Mouse (Mus musculus) megakaryocyte, embryonic 14.5 days (primary cell): ENCODE results near the gene 1700013G24Rik. TPM values are rescaled to one million over a fixed set of nuclear protein-coding genes. Genes with fewer than 3 reads are reported as not detected.

Source experiments
- H3K27me3 ChIP-seq: replicated peaks from 2 replicates; pipeline ENCODE3; 2012; ENCODE audit warnings: inconsistent platforms
- H3K36me3 ChIP-seq: replicated peaks from 2 replicates; pipeline ENCODE3; 2012; ENCODE audit warnings: low read length, inconsistent platforms, mixed read lengths
- H3K4me1 ChIP-seq: 2 replicates; pipeline ENCODE4 v1.6.1; 2012; ENCODE audit warnings: inconsistent platforms
- H3K4me3 ChIP-seq: replicated peaks from 2 replicates; pipeline ENCODE3; 2012; ENCODE audit warnings: moderate library complexity, mild to moderate bottlenecking, inconsistent platforms
- H3K9me3 ChIP-seq: 2 replicates; pipeline ENCODE4 v1.6.1; 2012; ENCODE audit warnings: inconsistent platforms
- FLI1 ChIP-seq: IDR thresholded peaks from 2 replicates; pipeline ENCODE4 v1.6.1; 2012; ENCODE audit warnings: low read length, inconsistent platforms, mixed read lengths
- GATA1 ChIP-seq: IDR thresholded peaks from 3 replicates; pipeline ENCODE4 v1.6.1; 2012; ENCODE audit warnings: mixed read lengths, low read length, inconsistent platforms, borderline replicate concordance
- polyA plus RNA-seq: library from polyadenylated mRNA; stranded (reverse); fragments of >175 nt; gene quantifications from 2 replicates; pipeline ENCODE4 v1.2.3, GENCODE M21; 2012; ENCODE audit warnings: low replicate concordance; ENCODE audit not compliant: insufficient read depth

1700013G24Rik gene
- polyA plus RNA-seq, 1 experiment: not detected

DNA sequence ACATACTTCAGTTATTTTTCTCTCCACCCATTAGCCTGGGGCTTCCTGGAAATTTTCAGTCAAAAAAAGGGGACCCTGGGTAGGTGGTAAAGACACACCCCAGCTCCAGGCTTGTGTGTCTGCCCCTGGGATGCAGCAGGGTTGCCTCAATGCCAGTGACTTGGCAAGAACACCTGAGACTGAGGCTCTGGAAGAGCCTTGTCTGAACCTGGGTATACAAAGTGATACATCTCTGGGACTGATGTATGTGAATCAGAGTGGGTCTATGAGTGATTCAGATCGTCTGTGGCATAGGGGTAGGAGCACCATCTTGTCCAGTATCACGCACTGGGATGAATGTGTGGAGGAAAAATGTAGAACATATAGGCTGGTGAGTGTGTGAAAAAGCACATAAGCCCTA, 14.4 kb downstream of the 1700013G24Rik start:
- no peaks in the 10 kb centered on the region for H3K9me3 ChIP-seq
- peaks cover 18% of the 10 kb centered on the region for H3K4me1 ChIP-seq
- H3K4me3 ChIP-seq: no peak overlapping the region
- H3K27me3 ChIP-seq: peaks cover 69% of the 10 kb centered on the region
- no peaks in the 10 kb centered on the region for H3K36me3 ChIP-seq
- TF ChIP-seq FLI1 (no peak), GATA1 (no peak)

DNA sequence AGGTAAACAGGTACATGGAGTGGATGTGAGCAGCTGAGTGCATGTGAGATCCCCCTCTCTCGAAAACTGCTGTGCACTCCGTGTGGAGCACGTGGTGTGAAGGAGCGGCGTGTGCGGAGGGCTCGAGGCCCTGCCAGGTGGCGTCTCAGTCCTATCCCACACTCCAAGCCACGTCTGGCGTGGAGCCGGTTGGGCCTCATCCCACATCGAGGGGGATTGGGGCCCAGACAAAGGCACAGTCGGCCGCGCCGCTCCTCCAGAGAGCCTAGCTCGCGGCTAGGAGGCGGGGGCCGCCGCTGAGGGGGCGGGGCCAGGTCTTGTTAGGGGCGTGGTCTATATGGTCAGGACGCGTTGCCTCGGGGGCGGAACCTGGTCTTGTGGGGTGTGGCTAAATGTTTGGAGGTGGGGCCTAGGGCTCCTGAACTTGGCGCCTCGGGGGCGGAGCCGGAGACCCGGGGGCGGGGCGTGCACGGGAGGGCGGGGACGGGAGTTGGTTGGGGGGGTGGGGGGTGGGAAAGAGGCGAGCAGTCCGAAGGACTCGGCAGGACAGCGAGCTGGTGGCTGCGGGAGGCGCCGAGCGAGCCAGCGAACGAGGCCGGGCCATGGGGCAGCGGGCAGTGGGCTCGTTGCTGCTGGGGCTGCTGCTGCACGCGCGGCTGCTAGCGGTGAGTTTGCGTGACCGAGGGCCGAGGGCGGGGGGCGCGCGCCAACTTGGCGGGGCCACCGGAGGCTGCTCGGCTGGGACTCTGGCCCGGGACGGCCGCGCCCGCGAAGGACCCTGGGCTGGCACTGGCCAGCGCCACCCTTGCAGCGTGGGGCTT, 15.4 kb downstream of the 1700013G24Rik start, which contains the start of gene Hspg2:
TSS of gene Hspg2 (plus strand) at position 510 of the 821 bp plus-strand sequence.
- Histone ChIP-seq H3K4me3 (peak within 1 kb of the TSS; percentile 88), H3K27me3 (peaks cover 74% of the 10 kb centered on the region), H3K4me1 (peaks cover 18% of the 10 kb centered on the region), H3K36me3 (no peaks in the 10 kb centered on the region), H3K9me3 (no peaks in the 10 kb centered on the region)
- no peak for TF ChIP-seq GATA1

DNA sequence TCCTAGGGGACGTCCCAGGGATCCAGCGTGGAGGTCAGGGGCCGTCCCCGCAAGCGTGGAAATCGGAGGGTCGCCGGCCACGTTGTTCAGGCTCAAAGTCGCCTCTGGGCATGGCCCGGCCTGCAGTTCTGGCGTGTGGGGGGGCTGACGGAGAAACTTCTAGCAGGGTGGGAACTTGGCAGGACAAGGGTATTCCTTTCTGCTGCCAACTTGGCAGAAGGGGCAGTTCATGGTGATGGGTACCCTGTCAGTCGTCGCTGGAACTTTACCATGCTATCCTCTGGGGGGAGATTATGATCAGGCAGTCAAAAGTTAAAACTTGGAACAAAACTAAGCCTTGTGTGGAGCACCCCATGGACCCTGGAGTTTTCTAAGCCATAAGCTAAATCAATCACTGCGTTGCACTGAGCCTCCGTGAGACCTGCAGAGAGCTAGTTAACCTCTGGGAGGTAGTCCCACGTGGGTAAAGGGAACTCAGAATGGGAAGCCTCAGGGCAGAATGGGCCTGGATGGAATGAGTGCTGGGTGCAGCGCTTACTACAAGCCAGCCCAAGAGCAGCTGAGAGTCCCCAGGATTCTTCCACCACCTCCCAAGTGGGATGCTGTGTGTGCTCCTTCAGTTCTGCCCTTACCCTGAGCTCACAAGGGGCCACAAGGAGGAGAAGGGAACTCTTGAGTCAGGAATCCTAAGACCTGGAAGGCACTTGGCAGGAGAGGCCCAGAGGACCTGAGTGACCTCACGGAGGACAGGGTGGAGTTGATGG, 16.2 kb downstream of the 1700013G24Rik start:
- Histone ChIP-seq H3K27me3 (peaks cover 75% of the 10 kb centered on the region), H3K4me3 (peak overlapping the region; percentile 88), H3K9me3 (no peaks in the 10 kb centered on the region), H3K4me1 (peaks cover 18% of the 10 kb centered on the region), H3K36me3 (no peaks in the 10 kb centered on the region)
- TF ChIP-seq FLI1 (no peak), GATA1 (no peak)

DNA sequence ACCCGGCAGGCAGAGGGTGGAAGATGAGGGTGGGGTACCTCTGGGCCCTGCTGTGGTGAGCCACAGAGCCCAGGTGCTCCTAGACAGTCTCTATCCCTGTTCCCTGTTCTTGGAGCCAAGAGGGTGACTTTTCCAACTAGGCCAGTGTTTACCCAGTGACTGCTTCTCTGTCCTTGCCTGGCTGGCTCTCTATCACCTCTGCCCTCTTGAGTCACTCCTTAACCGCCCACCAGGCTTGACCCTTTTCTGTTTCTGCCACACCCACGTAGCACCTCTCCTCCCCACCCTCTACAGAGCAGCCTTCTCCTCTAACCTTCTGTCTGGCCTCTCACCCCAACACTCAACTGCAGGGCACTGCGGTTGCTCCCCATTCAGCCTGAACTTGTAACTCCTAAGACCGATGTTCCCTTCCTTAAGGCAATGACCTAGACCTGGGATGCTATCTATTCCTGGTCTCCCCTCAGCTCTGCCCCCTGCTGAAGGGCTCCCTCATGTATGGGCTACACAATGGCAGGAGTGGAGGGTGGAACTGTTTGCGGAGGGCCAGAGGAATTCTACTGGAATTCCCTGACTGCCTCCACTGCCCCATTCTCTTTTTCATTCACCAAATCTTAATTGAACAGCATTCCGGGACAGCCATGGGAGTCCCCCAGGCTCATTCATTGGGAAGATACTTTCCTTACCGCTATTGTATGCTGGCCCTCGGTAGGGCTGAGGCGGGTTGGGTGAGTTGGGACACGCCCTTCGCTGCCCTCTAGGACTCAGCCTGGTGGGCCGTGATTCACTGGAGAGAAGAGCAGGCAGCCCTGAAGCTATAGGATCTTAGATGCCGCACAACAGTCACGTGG, 17.0 kb downstream of the 1700013G24Rik start:
- Histone ChIP-seq H3K4me1 (peaks cover 18% of the 10 kb centered on the region), H3K27me3 (peaks cover 77% of the 10 kb centered on the region), H3K9me3 (no peaks in the 10 kb centered on the region), H3K36me3 (no peaks in the 10 kb centered on the region), H3K4me3 (no peak overlapping the region)
- TF ChIP-seq GATA1: no peak
- no peak for TF ChIP-seq FLI1

DNA sequence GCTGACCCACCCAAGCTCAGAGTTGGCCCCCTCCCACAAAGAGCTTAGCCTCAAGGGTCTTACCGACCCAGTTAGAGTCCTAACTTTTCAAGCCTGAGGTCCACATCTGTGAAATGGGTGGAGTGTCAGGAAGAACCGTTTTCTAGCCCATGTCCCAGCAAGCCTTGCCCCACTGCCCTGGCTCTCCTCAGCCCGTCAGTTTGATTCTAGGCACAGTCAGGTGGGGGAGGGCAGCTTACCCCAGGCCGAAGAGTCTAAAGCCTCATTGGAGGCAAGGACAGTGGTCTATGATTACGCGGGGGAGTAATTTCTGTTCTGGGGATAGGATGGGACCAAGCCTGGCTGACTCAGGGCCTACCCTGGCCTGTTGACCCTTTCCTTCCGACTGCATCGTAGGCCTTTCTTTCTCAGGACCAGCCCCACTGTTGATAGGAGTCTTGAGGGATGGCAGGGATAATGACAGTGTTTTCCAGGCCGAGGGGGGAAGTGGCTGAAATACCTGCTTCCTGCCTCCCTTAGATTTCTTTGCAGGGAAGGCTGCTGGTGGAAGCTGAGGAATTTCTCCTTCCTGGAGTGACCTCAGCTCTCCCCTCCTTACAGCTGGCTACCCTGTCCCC, 17.7 kb downstream of the 1700013G24Rik start:
- TF ChIP-seq GATA1 (no peak), FLI1 (no peak)
- no peaks in the 10 kb centered on the region for H3K36me3 ChIP-seq
- H3K4me1 ChIP-seq: peaks cover 18% of the 10 kb centered on the region
- no peak overlapping the region for H3K4me3 ChIP-seq
- peaks cover 83% of the 10 kb centered on the region for H3K27me3 ChIP-seq
- H3K9me3 ChIP-seq: no peaks in the 10 kb centered on the region

DNA sequence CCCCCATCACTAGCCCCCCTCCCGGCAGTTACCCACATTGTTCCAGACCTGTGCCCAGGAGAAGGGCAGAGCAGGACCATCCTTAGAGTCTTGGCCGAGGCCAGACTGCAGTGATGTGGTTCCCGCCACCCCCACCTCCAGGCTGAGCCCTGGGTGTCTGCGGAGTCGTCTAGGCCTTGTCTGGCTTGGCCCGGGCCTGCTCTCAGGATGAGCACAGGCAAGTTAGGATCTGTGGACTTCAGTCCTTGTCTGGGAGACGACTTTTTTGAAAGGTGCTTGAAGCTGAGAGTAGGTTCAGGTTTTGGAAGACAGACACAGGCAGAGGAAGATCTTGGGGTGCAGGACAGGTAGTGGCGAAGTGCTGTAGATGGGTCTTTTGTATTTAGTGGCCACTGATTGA, 18.2 kb downstream of the 1700013G24Rik start:
- Histone ChIP-seq H3K27me3 (peaks cover 88% of the 10 kb centered on the region), H3K4me1 (peaks cover 15% of the 10 kb centered on the region), H3K36me3 (no peaks in the 10 kb centered on the region), H3K4me3 (no peak overlapping the region), H3K9me3 (no peaks in the 10 kb centered on the region)
- no peak for TF ChIP-seq FLI1
- TF ChIP-seq GATA1: no peak

DNA sequence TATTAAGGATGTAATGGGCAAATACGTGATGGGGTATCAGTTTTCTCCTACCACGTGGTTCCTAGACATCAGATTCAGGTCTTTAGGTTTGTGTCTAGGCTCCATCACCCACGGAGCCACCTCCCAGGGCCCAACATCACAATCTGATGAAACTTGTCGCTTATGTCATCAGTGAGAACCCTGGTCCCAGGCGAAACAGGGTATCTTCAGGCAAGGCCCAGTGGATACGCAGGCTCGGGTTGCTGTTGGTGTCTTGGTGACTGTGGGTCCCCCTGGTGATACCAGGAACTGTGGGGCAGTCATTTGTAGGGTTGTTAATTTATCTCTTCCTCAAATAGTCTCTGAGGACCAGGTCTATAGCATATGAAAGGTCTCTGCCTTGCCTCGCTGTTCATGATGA, 20.2 kb downstream of the 1700013G24Rik start:
- TF ChIP-seq FLI1: no peak
- H3K4me1 ChIP-seq: peaks cover 9% of the 10 kb centered on the region
- H3K4me3 ChIP-seq: no peak overlapping the region
- H3K27me3 ChIP-seq: peaks cover 93% of the 10 kb centered on the region
- H3K9me3 ChIP-seq: no peaks in the 10 kb centered on the region
- no peaks in the 10 kb centered on the region for H3K36me3 ChIP-seq

DNA sequence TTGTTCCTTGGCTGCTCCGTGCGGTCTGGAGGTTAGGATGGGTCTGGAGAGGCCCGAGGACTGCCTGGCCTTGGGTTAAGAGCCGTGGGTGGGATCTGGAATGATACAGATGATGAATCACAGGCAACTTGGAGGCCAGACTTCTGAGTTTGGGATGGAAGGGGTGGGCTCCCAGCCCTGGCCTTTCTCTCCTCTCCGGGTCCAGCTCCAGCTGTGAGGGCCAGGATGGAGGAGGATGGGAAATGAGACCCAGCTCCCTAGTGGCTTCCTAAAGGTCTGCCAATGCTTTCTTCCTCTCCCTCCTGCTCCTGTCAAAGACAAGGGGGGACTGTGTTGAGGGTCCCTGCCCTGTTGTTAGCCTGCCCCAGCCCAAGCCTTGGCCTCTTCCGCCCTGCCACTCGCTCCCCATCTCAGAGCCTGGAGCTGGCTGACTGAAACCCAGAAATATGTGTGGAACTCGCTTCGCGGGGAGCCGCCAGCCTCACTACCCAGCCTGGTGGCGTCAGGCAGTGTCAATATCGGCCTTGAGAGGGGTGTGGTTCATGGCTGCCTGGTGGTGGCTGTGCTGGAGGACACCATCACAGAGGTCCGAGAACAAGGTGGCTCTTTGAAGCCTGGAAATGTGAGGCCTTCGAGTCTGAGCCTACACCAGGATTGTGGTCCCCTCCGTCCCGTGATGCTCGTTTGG, 20.8 kb downstream of the 1700013G24Rik start:
- no peak overlapping the region for H3K4me3 ChIP-seq
- H3K4me1 ChIP-seq: peaks cover 5% of the 10 kb centered on the region
- no peaks in the 10 kb centered on the region for H3K36me3 ChIP-seq
- H3K27me3 ChIP-seq: peaks cover 94% of the 10 kb centered on the region
- no peaks in the 10 kb centered on the region for H3K9me3 ChIP-seq
- TF ChIP-seq FLI1 (no peak), GATA1 (no peak)

DNA sequence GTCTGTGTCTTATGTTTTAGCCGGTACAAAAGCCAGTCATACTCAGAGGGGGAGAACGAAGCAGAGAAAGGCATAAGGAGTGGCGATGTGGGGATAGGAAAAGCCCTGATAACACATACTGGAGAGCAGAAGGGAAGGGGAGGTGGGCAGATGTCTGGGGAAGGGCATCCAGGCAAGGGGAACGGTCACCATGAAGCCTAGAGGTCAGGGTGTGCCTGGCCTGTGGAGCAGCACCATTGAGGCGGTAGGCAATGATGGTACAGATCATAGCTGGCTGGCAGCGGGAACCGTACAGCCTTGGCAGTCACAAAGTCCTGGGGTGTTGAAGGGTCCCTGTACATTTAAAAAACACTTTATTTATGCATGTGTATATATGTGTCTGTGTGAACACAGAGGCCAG, 21.6 kb downstream of the 1700013G24Rik start:
- Histone ChIP-seq H3K9me3 (no peaks in the 10 kb centered on the region), H3K36me3 (no peaks in the 10 kb centered on the region), H3K4me3 (no peak overlapping the region), H3K4me1 (0 out of 2 replicates have a peak, but pooled peaks cover 2% of the 10 kb centered on the region), H3K27me3 (peaks cover 94% of the 10 kb centered on the region)
- TF ChIP-seq GATA1 (no peak), FLI1 (no peak)
